Comparison of ENCODE assay signal across 30 mouse cellular contexts in the genomic region with DNA sequence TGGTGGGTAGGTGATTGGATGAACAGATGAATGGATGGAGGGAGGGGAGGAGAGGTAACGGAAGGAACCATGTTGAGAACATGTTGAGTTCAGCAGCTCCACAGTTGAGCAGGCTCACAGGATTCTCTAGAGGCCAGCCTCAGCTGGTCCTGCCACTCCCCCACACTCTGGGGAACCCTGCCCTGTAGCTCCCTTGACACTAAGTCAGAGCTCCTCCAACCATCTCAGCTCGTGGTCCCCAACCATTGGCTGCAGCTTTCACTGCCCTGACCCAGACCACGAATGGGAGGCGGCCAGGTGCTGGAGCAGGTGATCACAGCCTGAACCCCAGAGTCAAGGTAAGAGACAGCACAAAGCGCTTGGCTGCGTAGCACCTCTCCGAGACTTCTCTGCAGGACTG. TPM values are rescaled to one million over a fixed set of nuclear protein-coding genes. Genes with fewer than 3 reads are reported as not detected.
"Had no signal": no experiment of that assay in that cellular context is flagged by ENCODE, and none has a peak within 500 bp of the region (broad histone marks: within the 10 kb centered on the region; RNA-seq: fewer than 3 reads in every experiment).

No protein-coding gene starts in this region.

- H3K4me3 ChIP-seq: gastrocnemius, adult 2 months; heart, embryonic 10.5 days; heart, embryonic 12.5 days; hindbrain, embryonic 10.5 days; hindbrain, embryonic 12.5 days; intestine, embryonic 15.5 days; limb, embryonic 13.5 days; limb, embryonic 15.5 days; liver, embryonic 12.5 days had no signal

- H3K9ac ChIP-seq: heart, embryonic 12.5 days; hindbrain, embryonic 12.5 days; hindbrain, embryonic 14.5 days; intestine, embryonic 15.5 days; limb, embryonic 13.5 days; limb, embryonic 15.5 days; liver, embryonic 12.5 days; liver, embryonic 14.5 days had no signal

- H3K4me1 ChIP-seq: intestine, embryonic 15.5 days; limb, embryonic 13.5 days; limb, embryonic 15.5 days; liver, embryonic 12.5 days had no signal

- H3K27ac ChIP-seq: gastrocnemius, adult 2 months; heart, embryonic 10.5 days; hindbrain, embryonic 10.5 days; hindbrain, embryonic 12.5 days; hindbrain, embryonic 14.5 days; intestine, embryonic 15.5 days; limb, embryonic 13.5 days; limb, embryonic 15.5 days; liver, embryonic 12.5 days; liver, embryonic 14.5 days had no signal

- H3K9me3 ChIP-seq: heart, embryonic 10.5 days; heart, embryonic 12.5 days; hindbrain, embryonic 10.5 days; hindbrain, embryonic 12.5 days; intestine, embryonic 15.5 days; limb, embryonic 13.5 days; limb, embryonic 15.5 days; liver, embryonic 12.5 days had no signal

- H3K27me3 ChIP-seq: heart, embryonic 12.5 days; hindbrain, embryonic 12.5 days; intestine, embryonic 15.5 days; limb, embryonic 13.5 days; limb, embryonic 15.5 days; liver, embryonic 12.5 days had no signal

- DNase-seq: gastrocnemius, adult 2 months; gastrocnemius, postnatal 10 days; gastrocnemius, postnatal 25 days; heart, adult 18-20 months; heart, postnatal 10 days; heart, postnatal 4 days; kidney, adult 2 months; kidney, adult 9 months; layer of hippocampus, adult 9-11 months; layer of hippocampus, postnatal 36 days; left cerebral cortex, postnatal 4 days had no signal

- H3K4me2 ChIP-seq: heart, embryonic 12.5 days; hindbrain, embryonic 12.5 days; hindbrain, embryonic 14.5 days; intestine, embryonic 15.5 days; limb, embryonic 13.5 days; limb, embryonic 15.5 days; liver, embryonic 12.5 days had no signal

- ATAC-seq: hindbrain, embryonic 16.5 days; inflammation-experienced regulatory T-cells, adult 6 months; intestine, embryonic 15.5 days; intestine, postnatal 0 days; liver, embryonic 12.5 days had no signal

- H3K36me3 ChIP-seq: heart, embryonic 10.5 days; heart, embryonic 12.5 days; hindbrain, embryonic 10.5 days; hindbrain, embryonic 12.5 days; intestine, embryonic 15.5 days; limb, embryonic 13.5 days; limb, embryonic 15.5 days; liver, embryonic 12.5 days had no signal

RNA-seq across cellular contexts. Expression of a gene that starts 16.3 kb away (rescaled TPM):
- total RNA-seq: gastrocnemius, postnatal 10 days; granulocyte monocyte progenitor cell, adult 5-6 weeks; heart, adult 18-20 months; heart, adult 8-10 months; heart, postnatal 4 days; liver, adult 2 months had no signal
- polyA plus RNA-seq: heart, embryonic 16.5 days; hindbrain, embryonic 10.5 days; inflammation-experienced regulatory T-cells, adult 6 months; kidney, adult 2 months; limb, embryonic 11.5 days; limb, embryonic 13.5 days; liver, adult 2 months; liver, embryonic 12.5 days; liver, embryonic 16.5 days had no signal
